Mouse (Mus musculus) ovary, postnatal 36 days (tissue): ENCODE measurements around the gene Azin2.

ENCODE experiments used
- DNase-seq: peaks from one replicate; pipeline ENCODE4 v3.0.0; 2022; ENCODE audit warnings: low spot score, mixed read lengths

Gene Azin2

DNA sequence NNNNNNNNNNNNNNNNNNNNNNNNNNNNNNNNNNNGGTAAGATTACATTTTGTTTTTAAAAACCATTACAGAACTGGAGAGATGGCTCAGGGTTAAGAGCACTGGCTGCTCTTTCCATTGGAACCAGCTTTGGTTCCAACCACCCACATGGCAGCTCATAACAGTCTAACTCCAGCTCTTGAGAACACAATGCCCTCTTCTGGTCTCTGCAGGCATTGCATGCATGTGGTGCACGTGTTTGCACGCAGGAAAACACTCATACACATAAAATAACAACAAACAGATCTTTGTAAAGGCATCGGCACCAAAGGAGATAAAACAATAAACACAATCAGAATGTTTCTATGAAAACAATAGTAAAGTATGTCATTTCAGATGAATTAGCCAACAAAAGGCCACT is 19.9 kb downstream of the Azin2 start:
- DNase-seq: no peak

DNA sequence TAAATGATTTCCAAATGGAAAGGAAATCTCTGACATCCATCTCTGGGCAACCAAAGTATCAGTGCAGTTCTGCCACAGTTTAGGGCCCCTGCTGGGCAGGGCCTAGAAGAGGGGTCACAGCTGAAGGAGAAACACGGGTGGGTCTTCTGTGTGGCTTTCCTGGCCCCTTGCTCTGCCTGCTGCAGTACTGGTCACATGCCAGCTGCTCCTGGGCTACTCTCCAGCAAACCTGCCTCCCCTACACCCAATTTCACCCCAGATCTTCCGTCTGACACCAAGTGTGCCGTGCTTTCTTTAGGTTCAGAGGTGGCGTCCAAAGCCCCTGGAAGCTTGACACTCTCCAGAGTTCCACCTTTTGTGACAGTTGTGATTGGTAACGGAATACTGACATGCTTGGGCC is 26.6 kb downstream of the Azin2 start:
- DNase-seq: no peak

DNA sequence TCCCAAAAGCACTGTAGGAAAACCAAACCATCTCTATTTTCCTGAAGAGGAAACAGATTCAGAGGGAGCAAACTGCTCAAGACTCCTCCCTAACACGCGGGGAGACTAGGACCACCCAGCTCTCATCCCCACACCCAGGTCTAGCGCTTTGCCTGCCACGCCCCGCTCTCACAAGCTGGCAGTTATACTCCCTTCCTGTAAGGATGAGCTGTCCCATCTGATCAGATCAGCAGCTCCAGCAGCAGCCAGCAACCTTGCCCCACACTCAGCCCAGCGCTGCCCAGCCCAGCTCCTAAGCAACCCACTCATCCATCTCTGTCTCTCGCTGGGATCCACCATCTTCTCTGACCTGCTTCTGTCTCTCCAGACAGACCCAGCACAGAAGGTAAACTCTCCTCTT is 29.5 kb downstream of the Azin2 start:
- no peak for DNase-seq

DNA sequence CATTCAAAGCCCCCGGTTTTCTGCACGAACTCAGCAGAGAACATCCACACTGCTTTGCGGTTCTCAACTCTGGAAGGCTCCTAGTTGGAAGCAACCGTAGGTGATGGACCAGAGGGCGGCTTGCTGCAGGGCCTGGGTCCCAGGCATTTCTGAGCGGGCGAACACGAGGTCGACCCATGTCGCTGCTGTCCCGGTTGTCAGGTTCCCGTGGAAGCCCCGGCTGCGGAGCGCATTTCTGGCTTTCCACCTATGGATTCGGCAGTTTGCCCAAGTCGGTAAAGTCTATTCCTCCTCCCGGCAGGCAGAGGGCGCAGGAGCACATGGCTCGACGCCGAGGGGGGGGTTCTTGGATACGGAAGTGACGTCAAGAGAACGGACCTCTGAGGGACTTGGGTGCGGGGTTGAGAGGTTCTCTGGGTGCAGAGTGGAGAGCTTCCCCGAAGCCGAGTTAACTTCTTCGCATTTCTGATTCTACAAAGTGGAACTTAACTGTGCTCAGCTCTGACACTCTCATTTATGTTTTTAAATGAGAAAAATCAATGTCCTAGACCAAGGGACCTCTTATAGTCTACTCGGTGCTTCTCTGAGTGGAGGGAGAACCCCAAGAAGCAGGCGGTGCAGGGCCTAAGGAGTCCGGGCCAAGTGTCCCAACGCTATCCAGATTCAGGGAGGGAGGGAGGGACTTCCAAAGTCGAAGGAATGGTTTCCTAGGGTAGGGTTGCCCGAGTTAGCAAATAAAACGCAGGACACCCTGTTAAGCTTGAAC is 37.2 kb downstream of the Azin2 start:
- peak; percentile 78 for DNase-seq

DNA sequence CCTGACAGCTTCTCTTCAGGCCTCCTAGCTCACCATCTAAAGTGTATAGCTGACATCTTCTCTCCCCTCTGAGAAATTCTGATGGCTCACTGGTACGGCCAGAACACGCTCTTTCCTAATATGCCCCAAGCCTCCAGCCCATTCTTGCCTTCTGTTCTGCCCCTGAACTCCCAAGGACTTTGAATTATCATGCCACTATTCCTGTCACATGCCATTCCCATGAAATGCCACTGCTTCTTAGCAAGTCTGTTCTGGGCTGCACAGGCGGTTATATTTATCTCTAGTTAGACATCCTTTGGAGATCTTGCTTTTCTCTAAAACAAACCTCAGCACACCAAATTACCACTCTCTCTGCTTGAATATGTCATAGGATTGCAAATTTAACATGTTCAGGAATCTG is 38.6 kb downstream of the Azin2 start:
- DNase-seq: no peak

DNA sequence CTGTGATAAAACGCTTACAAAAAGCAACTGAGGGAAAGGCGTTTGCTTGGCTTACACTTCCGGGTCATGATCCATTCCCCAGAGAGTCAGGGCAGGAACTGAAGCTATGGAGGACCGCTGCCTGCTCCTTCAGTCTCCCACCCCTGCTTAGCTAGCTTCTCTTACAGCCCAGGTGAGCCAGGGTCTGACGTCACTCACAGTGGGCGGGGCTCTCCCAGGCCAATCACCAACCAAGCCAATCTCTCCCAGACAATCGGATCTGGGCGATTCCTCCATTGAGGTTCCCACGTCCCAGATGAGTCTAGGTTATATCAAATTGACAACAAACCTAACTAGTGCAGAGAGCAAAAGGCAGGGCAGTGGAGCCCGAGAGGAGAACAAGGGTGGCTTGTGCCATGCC is 43.1 kb downstream of the Azin2 start:
- DNase-seq: no peak

DNA sequence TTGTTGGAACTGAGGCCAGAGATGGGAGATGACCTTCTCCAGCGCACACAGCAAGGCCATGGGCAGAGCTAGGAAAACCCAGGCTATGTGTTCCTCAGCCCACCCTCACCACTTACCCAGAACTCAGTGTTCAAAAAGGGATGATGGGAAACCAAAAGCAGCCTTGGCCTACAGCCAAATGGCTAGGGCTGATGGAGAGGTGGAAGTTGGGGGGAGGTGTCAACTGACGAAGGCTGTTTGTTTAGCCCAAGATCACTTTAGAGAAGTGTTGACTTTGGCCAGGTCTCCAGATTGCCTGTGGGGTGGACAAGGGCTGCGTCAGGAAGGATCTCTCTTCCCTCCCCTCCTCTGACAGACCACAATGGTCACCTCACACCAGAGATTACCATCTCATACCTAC is 44.1 kb downstream of the Azin2 start:
- no peak for DNase-seq

DNA sequence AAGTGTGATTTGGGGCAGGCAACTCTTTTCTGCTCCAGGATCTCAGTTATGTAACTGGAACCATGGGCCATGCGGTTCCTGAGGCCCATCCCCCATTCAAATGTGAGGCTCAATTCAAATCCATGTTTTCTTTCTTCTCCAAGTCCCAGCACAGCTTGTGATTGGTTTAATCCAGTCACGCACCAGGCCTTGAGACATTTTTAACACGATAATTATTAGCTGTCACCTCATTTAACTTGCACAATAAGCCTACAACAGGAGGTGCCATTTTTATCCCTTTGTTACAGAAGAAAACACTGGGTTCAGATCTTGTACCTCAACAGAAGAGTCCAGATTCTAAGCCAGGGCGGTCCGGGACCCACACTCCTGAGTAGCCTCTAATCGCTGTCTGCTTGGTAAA is 44.5 kb downstream of the Azin2 start:
- DNase-seq: no peak

DNA sequence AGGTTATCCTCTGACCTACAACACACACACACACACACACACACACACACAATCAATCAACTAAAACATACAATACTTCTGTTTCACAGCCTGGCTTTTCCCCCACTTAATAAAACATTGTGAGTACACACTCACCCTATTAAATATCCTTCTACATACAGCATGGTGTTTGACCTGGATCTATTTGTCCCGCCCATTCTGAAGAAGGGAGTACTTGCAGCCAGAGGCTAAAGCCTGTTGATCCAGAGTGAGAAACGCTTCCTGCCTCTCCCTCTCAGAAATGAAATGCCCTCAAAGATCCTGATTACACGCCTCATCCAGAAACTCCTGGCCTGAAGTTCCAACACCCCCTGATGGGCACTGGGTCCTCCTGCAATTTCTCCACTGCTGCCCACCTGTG is 45.1 kb downstream of the Azin2 start:
- DNase-seq: no peak

DNA sequence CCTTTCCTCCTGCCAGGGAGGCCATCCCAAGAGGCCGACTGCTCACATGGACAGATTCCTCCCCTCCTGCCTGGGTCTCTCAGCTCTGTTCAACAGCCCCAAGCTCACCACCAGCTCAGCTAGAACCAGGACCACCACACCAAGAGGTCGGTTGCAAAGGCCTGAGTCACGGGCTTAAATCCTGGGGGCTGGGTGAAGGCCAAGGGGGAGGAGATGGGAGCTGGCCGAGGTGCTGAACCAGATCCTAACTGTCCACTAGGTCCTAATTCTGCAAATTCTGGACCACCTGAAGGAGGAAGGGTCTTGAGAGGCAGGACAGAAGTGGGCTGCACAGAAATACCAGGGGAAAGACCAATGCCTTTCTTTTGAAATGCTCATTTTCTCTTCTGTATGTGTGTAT is 48.4 kb downstream of the Azin2 start:
- DNase-seq: peak; percentile 39

DNA sequence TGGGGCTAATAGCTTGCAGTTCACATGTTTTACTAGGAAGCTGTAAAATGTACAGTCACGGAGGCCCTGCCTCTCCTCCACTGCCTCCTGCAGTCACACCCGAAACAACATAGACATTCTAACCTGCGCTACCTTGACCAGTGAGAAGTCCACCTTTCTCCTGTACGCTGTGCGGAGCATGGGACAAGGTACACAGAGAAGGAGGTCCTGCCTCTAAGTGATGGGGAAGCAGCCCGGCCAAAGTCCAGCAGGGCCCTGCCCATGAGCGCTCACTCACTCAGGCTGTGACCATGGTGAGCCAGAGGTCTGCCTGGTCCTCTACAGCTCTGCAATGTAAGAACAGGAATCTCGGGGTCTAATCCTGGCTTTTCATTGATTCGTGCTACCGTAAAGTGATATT is 50.2 kb downstream of the Azin2 start:
- DNase-seq: no peak

DNA sequence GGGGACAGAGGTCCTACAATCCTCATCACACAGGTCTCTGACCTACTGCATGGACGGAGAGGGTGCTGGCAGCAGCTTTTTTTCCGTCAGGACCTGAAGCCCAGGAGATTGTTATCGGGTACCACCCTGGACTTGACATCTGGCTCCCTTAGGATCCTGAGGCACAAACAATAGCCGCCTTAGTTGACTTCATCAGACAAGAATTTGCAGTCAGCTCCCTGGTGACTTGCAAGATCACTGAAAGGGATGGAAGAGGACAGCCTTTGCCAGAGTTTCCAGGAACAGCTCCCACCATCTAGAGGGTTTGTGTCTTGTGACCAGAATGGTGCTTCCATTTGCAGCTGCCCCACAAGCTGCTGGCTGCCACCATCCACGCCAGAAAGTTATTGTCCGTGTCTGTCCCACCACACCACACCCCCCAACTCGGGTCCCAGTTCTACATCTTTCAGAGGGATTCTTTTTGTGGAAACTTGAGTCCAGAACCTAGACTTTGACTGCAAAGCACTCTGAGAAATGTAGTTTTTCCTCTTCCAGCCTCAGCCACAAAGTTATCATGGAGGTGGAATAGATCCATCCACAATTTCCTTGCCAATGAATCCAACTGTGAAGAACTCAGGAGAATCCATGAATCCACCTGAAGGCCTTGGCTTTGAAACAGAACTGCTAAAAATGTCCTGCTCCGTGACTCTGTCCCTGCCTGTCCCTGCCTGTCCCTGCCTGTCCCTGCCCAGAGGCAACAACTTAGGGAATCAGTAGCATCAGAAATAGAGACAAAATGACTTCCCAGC is 51.8 kb downstream of the Azin2 start:
- DNase-seq: no peak

DNA sequence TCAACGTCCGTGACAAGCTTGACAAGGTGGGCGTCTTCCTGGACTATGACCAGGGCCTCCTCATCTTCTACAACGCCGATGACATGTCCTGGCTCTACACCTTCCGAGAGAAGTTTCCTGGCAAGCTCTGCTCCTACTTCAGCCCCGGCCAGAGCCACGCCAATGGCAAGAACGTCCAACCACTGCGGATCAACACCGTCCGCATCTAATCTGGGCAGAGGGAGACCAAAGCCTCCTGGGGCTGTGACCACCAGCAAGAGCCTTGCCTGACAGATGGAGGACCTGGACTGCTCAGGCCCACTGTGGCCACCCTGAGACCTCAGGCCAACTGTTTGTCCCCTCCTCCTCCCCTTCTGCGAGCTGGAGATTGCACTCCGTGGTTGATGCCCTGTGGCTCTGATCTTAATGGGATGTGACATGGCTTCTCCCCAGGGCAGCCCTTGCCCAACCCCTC is 52.8 kb downstream of the Azin2 start:
- no peak for DNase-seq

DNA sequence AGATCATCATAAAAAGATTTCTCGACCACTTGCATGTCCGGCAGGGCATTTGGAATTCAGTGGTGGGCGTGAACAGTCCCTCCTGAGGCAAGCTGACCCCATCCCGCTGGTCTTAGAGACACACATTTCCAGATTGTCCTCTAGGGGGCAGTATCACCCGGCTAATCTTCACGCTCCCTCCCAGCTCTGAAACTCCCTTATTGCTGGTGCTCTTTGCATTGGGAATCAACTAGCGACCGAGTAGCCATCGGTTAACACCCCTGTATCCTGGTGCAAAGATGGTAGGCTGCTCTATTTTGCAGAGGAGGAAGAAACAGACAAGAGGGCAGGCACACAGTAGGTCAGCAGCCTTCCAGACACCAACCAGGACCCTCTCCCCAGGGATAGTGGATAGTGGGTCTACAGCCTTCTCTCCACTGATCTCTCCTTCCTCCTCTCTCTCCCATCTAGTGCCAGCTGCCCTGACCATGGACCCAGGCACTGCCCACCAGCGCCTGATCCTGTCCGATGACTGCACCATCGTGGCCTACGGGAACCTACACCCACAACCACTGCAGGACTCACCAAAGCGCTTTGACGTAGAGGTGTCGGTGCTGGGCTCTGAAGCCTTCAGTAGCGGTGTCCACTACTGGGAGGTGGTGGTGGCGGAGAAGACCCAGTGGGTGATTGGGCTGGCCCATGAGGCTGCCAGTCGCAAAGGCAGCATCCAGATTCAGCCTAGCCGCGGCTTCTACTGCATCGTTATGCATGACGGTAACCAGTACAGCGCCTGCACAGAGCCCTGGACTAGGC is 53.5 kb downstream of the Azin2 start:
- DNase-seq: no peak

DNA sequence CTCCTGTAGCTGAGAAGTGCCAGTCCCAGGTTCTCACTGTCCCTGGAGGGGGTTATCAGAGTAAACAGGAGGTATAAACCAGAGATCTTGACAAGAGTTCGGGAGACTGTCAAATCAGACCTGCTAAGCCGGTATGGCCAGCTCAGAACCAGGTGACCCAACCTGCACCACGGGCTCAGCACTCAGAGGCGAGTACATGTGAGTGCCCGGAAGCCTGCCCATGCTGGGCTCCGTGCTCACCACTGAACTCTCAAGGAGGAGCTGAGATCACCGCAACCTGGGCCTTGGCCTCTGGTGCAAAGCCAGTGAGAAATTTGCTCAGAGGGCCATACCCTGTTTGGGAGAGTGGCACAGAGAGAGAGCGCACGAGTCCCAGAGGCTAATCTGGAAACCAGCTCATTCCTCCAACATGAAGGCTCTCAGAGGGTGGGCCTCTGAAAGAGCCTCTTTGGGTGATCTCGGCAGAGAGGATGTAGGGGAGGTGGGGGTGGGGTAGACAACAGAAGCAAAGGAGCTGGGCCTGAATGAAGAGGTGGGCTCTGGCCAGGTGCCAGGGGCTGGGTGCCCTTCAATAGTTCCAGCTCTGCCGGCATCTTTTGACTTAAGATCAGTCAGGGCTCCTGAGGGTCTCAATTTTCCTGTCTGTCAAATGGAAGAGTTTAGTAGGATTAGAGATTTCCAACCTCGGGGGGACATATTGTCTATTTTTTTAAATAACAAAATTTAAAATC is 54.8 kb downstream of the Azin2 start:
- no peak for DNase-seq

DNA sequence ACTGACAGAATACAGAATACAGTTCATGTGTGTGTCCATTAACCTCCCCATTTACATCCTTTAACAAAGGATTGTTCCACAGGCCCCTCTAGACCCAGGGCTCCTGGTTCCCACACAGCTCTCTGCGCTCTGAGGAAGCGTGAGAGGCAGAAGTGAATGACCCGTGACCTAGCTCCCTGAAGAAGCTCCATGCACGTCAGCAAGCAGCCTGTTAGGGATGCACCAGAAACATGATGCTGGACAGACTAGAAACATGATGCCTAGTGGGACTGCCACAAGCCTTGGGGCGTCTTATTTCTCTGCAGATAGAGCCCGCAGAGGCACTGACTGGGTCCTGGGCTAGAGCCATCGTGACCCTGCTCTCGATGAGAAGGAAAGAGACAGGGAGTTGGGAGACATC is 55.5 kb downstream of the Azin2 start:
- no peak for DNase-seq

DNA sequence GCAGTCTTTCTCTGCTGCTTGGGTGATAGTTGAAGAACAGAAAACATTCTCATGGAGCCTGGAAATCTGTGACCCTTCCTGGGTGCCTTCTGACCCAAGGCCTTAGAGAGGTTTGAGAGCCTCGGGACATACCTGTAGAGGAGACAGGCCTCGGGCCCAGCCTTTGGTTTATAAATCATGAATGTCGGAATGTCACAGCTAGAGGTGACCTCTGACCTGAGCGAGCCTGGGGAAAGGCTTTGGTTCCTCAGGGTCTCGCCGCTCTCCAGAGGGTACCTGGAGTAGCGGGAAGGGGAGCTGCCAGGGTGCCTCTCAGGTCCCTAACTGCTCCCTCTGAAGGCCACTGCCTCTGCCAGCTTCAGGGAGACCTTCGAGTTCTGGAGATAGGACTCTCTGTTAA is 57.0 kb downstream of the Azin2 start:
- no peak for DNase-seq

DNA sequence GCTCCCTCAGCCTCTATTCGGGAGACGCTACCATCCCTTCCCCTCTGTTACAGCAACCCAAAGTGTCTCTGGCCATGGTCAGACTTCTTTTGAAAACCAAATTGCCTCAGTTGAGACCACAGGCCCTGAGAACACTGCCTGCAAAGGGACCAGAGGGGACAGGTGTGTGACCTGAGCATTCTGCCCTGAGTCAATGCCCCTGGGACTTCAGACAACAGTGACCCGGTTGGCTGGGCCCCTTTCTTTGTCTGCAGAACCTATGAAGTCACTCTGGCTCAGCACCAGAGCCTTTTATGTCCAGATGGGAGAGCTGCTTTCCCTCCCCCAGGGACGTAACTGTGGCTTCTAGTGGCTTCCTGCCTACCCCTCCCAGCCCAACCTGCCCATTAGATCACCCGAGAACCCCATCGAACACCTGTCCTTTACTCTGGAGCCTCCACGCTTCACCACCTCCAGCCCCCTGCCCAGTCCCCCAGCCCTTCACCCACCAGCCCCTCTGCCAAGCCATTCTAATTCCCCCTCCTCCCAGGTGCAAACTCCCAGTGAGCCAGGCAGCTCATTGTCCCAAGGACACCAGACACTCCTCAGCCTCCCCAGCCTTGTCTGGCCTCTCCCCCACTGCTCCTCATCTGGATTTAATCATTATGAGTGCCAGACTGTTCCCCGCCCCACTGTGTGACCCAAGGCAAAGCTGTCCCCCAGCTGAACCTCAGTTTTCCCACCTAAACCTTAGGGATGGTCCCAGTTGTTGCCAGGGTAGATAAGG is 58.0 kb downstream of the Azin2 start:
- DNase-seq: peak; percentile 45

DNA sequence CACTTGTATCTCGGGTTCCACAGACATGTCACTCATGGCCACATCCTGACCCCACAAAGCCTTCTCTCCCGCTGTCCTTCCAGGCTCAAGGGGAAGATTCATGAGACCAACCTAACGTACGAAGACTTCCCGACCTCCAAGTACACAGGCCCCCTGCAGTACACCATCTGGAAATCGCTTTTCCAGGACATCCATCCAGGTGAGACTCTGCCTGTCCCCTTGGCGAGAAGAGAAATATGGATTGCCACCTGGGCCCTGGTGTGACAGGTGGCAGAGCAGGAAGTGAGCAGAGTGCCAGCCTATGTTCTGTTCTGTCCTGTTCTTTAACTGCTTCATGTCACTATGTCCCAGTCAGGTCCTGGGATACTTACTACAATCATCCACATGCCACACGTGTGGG is 59.9 kb downstream of the Azin2 start:
- DNase-seq: no peak

DNA sequence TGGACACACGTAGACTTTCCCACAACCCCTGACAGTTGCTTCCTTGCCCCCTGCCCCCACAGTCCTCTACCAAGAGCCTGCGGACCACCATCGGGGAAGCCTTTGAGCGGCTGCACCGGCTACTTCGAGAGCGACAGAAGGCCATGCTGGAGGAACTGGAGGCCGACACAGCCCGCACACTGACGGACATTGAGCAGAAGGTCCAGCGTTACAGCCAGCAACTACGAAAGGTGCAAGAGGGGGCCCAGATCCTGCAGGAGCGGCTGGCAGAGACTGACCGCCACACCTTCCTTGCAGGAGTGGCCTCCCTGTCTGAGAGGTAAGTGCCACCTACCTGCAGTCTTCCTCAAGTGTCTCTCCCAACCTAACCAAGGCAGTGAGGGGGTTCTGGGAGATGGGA is 61.8 kb downstream of the Azin2 start:
- DNase-seq: no peak

DNA sequence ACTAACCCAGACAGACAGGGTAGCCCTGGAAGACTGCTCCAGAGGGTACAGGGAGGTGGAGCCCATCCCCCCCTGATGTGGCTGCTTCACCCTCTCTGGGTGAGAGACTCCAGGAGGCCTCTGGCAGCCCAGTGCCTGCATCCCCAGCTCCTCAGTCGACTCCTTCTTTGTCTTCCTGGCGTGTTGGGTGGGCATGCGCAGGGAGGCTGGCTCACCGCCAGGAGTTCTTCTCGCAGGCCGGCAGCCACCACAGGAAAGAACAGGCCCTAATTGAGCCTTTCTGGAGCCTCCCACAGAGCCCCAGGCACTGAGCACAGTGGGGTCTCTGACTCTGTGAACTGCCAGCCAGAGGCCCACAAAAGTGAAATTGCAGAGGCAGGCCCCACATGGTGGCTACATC is 62.9 kb downstream of the Azin2 start:
- DNase-seq: peak; percentile 70
